Mouse (Mus musculus): Measurements from ENCODE around the gene Olfr39. TPM values are rescaled to one million over a fixed set of nuclear protein-coding genes. Genes with fewer than 3 reads are reported as not detected.
"Not testable (repeated sequence)": the region's sequence is repeated elsewhere in the genome, so short reads cannot be mapped to it uniquely, and the experiment has no call there.

The Olfr39 gene
- not detected in 2 replicates for polyA plus RNA-seq (2015; fragmentation: Nextera tagmentation; extraction: Ambion mirVana)

DNA sequence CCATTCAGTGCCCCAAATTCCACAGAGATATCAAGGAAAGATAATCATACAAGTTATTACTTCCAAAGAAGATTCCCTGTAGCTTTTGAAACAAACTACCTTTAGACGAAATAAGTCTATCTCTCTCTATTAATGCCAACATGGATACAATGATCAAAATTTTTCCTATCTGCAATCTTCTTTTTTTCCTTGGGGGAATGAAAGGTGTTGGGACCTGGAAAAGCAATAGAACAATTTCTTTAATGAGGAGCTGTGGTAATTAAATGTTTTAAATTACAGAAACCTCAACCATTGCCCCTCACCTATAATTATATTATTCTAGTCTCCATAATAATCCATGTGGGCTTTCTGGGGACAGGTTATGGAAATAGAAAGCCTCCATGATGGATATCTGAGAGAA lies at the start of gene Olfr39:
Gene Olfr39, plus strand, starts transcription at position 301 of the 400 bp plus-strand sequence.
- H3K36me3 ChIP-seq (replicated peaks; ENCODE audit: insufficient read depth, low read length), result no peaks in the 10 kb centered on the region
- no peak within 1 kb of the TSS for H3K4me2 ChIP-seq (ENCODE audit: low read depth, low read length)
- DNase-seq, result no peak
- no peak for ATAC-seq
- no peak within 1 kb of the TSS for H3K27ac ChIP-seq (ENCODE audit: low read depth)
- no peaks in the 10 kb centered on the region for H3K27me3 ChIP-seq (ENCODE audit: insufficient read depth, low read length)
- no peaks in the 10 kb centered on the region for H3K4me1 ChIP-seq (ENCODE audit: insufficient read depth)
- no peak within 1 kb of the TSS for H3K9ac ChIP-seq (replicated peaks)
- no peaks in the 10 kb centered on the region for H3K9me3 ChIP-seq (ENCODE audit: low read length)
- 75% methylated on average over 1 of the region's 1 CpGs for WGBS (ENCODE audit: insufficient replicate concordance)
- TF ChIP-seq CTCF (IDR thresholded peaks at IDR 0.05; ENCODE audit: low read depth) (no peak), EP300 (IDR thresholded peaks at IDR 0.05; ENCODE audit: low read depth) (no peak)
- H3K4me3 ChIP-seq (ENCODE audit: low read depth, low read length), result no peak within 1 kb of the TSS

DNA sequence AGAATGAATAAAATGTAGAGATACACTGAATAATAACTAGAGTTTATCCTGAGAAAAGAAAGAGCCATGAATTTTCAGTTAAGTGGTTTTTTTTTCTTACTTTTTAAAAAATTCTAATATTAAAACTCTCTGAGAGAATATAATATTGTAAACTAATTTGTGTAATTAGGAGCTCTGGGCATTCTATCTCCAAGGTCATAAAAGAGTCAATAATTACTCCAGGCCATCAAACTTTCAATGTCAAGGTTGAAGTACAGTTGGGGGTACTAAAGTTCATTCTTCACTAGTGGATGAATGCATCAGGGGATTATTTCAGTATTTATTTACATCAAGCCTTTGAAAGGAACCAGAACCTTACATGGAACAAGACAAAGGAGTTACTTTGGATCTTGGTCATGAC lies 45.3 kb upstream of the Olfr39 start, which contains the start of gene Olfr872:
Gene Olfr872, plus strand, starts transcription at position 301 of the 400 bp plus-strand sequence.
- H3K27me3 ChIP-seq (ENCODE audit: insufficient read depth, low read length), result no peaks in the 10 kb centered on the region
- no peak for TF ChIP-seq CTCF (IDR thresholded peaks at IDR 0.05; ENCODE audit: low read depth)
- ATAC-seq, result no peak

DNA sequence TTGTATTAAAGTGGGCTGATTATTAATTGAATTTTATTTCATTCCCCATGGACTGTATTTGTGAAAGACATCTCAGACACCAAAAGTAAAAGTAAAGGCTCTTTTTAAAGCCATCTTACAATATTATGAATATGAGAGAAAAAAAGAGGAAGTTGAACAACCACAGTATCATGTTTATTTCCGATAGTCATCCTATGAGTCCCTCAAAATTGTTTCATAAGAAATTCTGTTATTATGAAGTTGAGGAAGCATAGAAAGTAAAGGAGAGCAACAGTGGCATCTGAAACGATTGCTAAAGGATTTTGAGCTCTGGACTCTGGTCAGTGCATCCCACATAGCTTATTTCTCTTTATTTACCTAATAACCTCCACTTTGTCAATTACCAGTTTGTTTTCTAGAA lies 44.8 kb upstream of the Olfr39 start:
- no peaks in the 10 kb centered on the region for H3K9me3 ChIP-seq (ENCODE audit: low read length)
- 53% methylated on average over 2 of the region's 2 CpGs for WGBS (ENCODE audit: insufficient replicate concordance)
- ATAC-seq, result no peak

More for the DNA sequence above, 45.3 kb upstream of the Olfr39 start, which contains the start of gene Olfr872:
- Histone ChIP-seq H3K9me3 (ENCODE audit: low read length) (no peaks in the 10 kb centered on the region), H3K36me3 (replicated peaks; ENCODE audit: insufficient read depth, low read length) (no peaks in the 10 kb centered on the region), H3K4me2 (ENCODE audit: low read depth, low read length) (no peak within 1 kb of the TSS), H3K4me1 (ENCODE audit: insufficient read depth) (no peaks in the 10 kb centered on the region), H3K4me3 (ENCODE audit: low read depth, low read length) (no peak within 1 kb of the TSS), H3K27ac (ENCODE audit: low read depth) (no peak within 1 kb of the TSS), H3K9ac (replicated peaks) (no peak within 1 kb of the TSS)
- DNase-seq, result no peak

DNA sequence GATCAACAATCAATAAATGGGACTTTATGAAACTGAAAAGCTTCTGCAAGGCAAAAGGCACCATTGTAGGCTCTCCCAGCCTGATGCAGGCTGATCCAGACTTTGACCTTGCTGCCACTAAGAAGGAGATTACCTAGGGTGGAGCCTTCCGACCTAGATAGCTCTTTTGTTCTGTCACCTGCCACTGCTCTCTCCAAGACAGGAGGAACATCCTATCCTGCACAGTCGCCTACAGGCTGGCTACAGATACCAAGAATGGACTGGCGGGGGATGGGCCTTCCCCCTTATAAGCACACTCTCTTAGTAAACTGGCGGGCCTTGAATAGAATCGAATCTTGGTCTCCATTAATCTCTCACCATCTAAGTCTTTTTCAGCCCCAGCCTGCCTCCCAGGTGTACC lies 13.4 kb downstream of the Olfr39 start:
- WGBS (ENCODE audit: insufficient replicate concordance), result 72% methylated on average over 5 of the region's 5 CpGs

More for the DNA sequence above, 44.8 kb upstream of the Olfr39 start:
- H3K36me3 ChIP-seq (replicated peaks; ENCODE audit: insufficient read depth, low read length), result no peaks in the 10 kb centered on the region
- H3K27ac ChIP-seq (ENCODE audit: low read depth), result no peak overlapping the region
- H3K4me3 ChIP-seq (ENCODE audit: low read depth, low read length), result no peak overlapping the region
- H3K9ac ChIP-seq (replicated peaks), result no peak overlapping the region
- no peak for DNase-seq
- no peaks in the 10 kb centered on the region for H3K4me1 ChIP-seq (ENCODE audit: insufficient read depth)
- H3K27me3 ChIP-seq (ENCODE audit: insufficient read depth, low read length), result no peaks in the 10 kb centered on the region
- TF ChIP-seq EP300 (IDR thresholded peaks at IDR 0.05; ENCODE audit: low read depth), result no peak
- no peak for TF ChIP-seq CTCF (IDR thresholded peaks at IDR 0.05; ENCODE audit: low read depth)
- H3K4me2 ChIP-seq (ENCODE audit: low read depth, low read length), result no peak overlapping the region

DNA sequence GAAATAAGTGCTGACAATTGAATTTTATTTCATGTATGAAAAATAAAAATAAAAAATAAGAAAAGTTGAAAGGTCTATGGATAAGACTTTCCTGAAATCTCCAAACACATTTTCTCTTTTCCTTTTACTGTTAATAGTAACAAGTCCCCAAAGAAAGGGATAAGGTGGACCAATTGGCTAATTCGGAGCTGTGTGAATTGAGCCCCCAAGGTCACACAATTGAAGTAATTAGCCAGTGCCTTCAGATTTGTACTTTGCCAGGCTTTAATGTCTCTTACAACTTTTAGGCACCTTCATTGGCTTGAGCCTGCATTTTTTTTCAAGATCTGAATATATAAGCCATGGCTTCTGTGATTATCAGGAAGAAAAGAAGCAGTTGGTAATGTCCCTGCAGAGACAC lies 16.1 kb downstream of the Olfr39 start, which contains the start of gene Olfr873:
Gene Olfr873, plus strand, starts transcription at position 301 of the 400 bp plus-strand sequence.
- Histone ChIP-seq H3K27me3 (ENCODE audit: insufficient read depth, low read length) (no peaks in the 10 kb centered on the region), H3K4me2 (ENCODE audit: low read depth, low read length) (no peak within 1 kb of the TSS), H3K9ac (replicated peaks) (no peak within 1 kb of the TSS), H3K36me3 (replicated peaks; ENCODE audit: insufficient read depth, low read length) (no peaks in the 10 kb centered on the region), H3K27ac (ENCODE audit: low read depth) (no peak within 1 kb of the TSS), H3K4me1 (ENCODE audit: insufficient read depth) (no peaks in the 10 kb centered on the region), H3K9me3 (ENCODE audit: low read length) (no peaks in the 10 kb centered on the region), H3K4me3 (ENCODE audit: low read depth, low read length) (no peak within 1 kb of the TSS)
- no peak for TF ChIP-seq EP300 (IDR thresholded peaks at IDR 0.05; ENCODE audit: low read depth)
- TF ChIP-seq CTCF (IDR thresholded peaks at IDR 0.05; ENCODE audit: low read depth), result no peak
- no peak for DNase-seq
- 75% methylated on average over 1 of the region's 1 CpGs for WGBS (ENCODE audit: insufficient replicate concordance)
- ATAC-seq, result no peak

More for the DNA sequence above, 13.4 kb downstream of the Olfr39 start:
- not testable (repeated sequence) for H3K4me2 ChIP-seq (ENCODE audit: low read depth, low read length); H3K9ac ChIP-seq (replicated peaks); H3K27me3 ChIP-seq (ENCODE audit: insufficient read depth, low read length); ATAC-seq; DNase-seq; H3K4me3 ChIP-seq (ENCODE audit: low read depth, low read length); H3K36me3 ChIP-seq (replicated peaks; ENCODE audit: insufficient read depth, low read length); H3K27ac ChIP-seq (ENCODE audit: low read depth); H3K9me3 ChIP-seq (ENCODE audit: low read length); H3K4me1 ChIP-seq (ENCODE audit: insufficient read depth)

DNA sequence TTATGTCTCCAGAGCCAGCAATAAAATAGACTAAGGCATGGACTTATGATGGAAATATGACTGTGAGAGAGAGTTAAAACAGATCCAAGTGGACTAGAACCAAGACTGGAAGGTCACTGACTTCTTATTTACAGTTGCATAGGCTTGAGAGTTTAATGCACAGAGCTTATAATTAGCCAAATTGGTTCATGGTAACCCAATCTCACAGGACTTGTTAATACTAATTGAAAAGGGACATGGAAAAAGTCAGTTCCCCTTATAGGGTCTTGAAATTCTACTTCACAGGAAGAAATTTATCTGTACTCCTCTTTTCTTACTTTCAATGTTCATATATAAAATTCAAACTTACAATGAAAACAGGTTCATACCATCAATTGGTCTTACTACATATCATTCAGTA lies 53.8 kb downstream of the Olfr39 start, which contains the start of gene Olfr18:
Gene Olfr18, minus strand, starts transcription at position 101 of the 400 bp plus-strand sequence.
- H3K27ac ChIP-seq (ENCODE audit: low read depth), result no peak within 1 kb of the TSS
- DNase-seq (no peak), ATAC-seq (no peak)
- H3K4me2 ChIP-seq (ENCODE audit: low read depth, low read length), result no peak within 1 kb of the TSS
- no peaks in the 10 kb centered on the region for H3K4me1 ChIP-seq (ENCODE audit: insufficient read depth)
- no peaks in the 10 kb centered on the region for H3K36me3 ChIP-seq (replicated peaks; ENCODE audit: insufficient read depth, low read length)
- no peaks in the 10 kb centered on the region for H3K9me3 ChIP-seq (ENCODE audit: low read length)
- no peak within 1 kb of the TSS for H3K4me3 ChIP-seq (ENCODE audit: low read depth, low read length)
- TF ChIP-seq EP300 (IDR thresholded peaks at IDR 0.05; ENCODE audit: low read depth), result no peak
- TF ChIP-seq CTCF (IDR thresholded peaks at IDR 0.05; ENCODE audit: low read depth), result no peak
- no peaks in the 10 kb centered on the region for H3K27me3 ChIP-seq (ENCODE audit: insufficient read depth, low read length)
- no peak within 1 kb of the TSS for H3K9ac ChIP-seq (replicated peaks)

Other genes with a start within 250 kb of the Olfr39 start
- not detected in 2 replicates for gene Olfr867, start 224.8 kb upstream of the Olfr39 start, polyA plus RNA-seq (2015; fragmentation: Nextera tagmentation; extraction: Ambion mirVana)
- not detected in 2 replicates for gene Olfr868, start 183.7 kb upstream of the Olfr39 start, polyA plus RNA-seq (2015; fragmentation: Nextera tagmentation; extraction: Ambion mirVana)
- gene Olfr869, start 153.3 kb upstream of the Olfr39 start, polyA plus RNA-seq (2015; fragmentation: Nextera tagmentation; extraction: Ambion mirVana), result not detected in 2 replicates
- gene Olfr870, start 108.3 kb upstream of the Olfr39 start, polyA plus RNA-seq (2015; fragmentation: Nextera tagmentation; extraction: Ambion mirVana), result not detected in 2 replicates
- gene Olfr871, start 70.1 kb upstream of the Olfr39 start, polyA plus RNA-seq (2015; fragmentation: Nextera tagmentation; extraction: Ambion mirVana), result not detected in 2 replicates
- not detected in 2 replicates for gene Olfr872, start 45.2 kb upstream of the Olfr39 start, polyA plus RNA-seq (2015; fragmentation: Nextera tagmentation; extraction: Ambion mirVana)
- gene Olfr873, start 16.2 kb downstream of the Olfr39 start, polyA plus RNA-seq (2015; fragmentation: Nextera tagmentation; extraction: Ambion mirVana), result not detected in 2 replicates
- not detected in 2 replicates for gene Olfr18, start 53.7 kb downstream of the Olfr39 start, polyA plus RNA-seq (2015; fragmentation: Nextera tagmentation; extraction: Ambion mirVana)
- 17.3 and 17.5 TPM in 2 replicates for gene Zfp560, start 102.8 kb downstream of the Olfr39 start, polyA plus RNA-seq (2015; fragmentation: Nextera tagmentation; extraction: Ambion mirVana)
- gene Zfp26, start 177.8 kb downstream of the Olfr39 start, polyA plus RNA-seq (2015; fragmentation: Nextera tagmentation; extraction: Ambion mirVana), result 2.8 and 3.3 TPM in 2 replicates
- gene Zfp426, start 210.4 kb downstream of the Olfr39 start, polyA plus RNA-seq (2015; fragmentation: Nextera tagmentation; extraction: Ambion mirVana), result 4.5 and 4.8 TPM in 2 replicates
- 9.2 and 9.7 TPM in 2 replicates for gene Zfp266, start 239.1 kb downstream of the Olfr39 start, polyA plus RNA-seq (2015; fragmentation: Nextera tagmentation; extraction: Ambion mirVana)

All from liver, postnatal 0 days (tissue).